9 mouse cellular contexts compared by ENCODE assay signal in the genomic region with DNA sequence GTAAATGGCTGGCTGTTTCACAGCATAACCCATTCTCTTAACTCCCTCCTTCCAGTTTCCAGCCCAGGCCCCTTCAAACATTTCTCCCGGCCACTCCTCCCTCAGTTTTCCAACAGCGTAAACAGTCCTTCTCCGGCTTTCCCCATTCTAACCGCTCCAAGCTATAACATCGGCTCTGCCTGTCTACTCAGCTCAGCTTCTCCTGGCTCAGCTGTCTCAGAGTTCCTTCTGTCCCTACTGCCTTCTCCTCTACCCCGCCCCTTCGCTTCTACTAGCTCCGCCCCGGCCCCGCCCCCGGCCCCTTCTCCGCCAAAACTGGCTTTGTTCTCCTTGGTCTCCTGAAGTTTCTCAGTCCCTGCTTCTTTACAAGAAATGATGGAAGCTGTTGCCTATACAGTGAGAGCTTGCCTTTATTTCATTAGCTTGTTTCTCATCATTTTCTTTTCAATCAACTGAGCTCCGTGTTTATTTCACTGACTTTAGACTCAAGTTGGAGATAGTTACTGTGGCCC. TPM values are rescaled to one million over a fixed set of nuclear protein-coding genes. Genes with fewer than 3 reads are reported as not detected.
DNase-seq lines count a peak whose midpoint lies in the region; ATAC-seq lines count a peak whose summit lies in the region.
"Had no signal": no experiment of that assay in that cellular context is flagged by ENCODE, and none has a peak within 500 bp of the region (broad histone marks: within the 10 kb centered on the region; RNA-seq: fewer than 3 reads in every experiment).

A gene (minus strand): TSS at position 462 of the 512 bp plus-strand sequence.

- peak; percentile 53 to 59 for DNase-seq in cerebellum, postnatal 14 days
- DNase-seq in cerebellum, adult 11-12 months: no peak
- DNase-seq in adrenal gland, adult 2 months: peak; percentile 61
- peak; percentile 89 for DNase-seq in hindbrain, embryonic 10.5 days (ENCODE audit: low spot score)
- no peak for DNase-seq in layer of hippocampus, postnatal 25 days (ENCODE audit: extremely low spot score in 1 of 2, low spot score in 1 of 2)
- peak; percentile 43 for DNase-seq in lung, postnatal 36 days

- H3K27ac ChIP-seq in hindbrain, embryonic 10.5 days: peak within 1 kb of the TSS; percentile 94
- peak within 1 kb of the TSS; percentile 69; the same call in 1 of the 2 replicates for H3K27ac ChIP-seq in stomach, embryonic 16.5 days (ENCODE audit: low read length)

- H3K4me1 ChIP-seq in hindbrain, embryonic 10.5 days (replicated peaks): peaks cover 25% of the 10 kb centered on the region
- 0 out of 2 replicates have a peak, but pooled peaks cover 8% of the 10 kb centered on the region for H3K4me1 ChIP-seq in stomach, embryonic 16.5 days (ENCODE audit: control insufficient read depth, insufficient read depth, low read length)

- peak within 1 kb of the TSS; percentile 82 for H3K4me3 ChIP-seq in hindbrain, embryonic 10.5 days
- H3K4me3 ChIP-seq in stomach, embryonic 16.5 days (replicated peaks; ENCODE audit: low read length): peak within 1 kb of the TSS; percentile 81

- no peaks in the 10 kb centered on the region for H3K27me3 ChIP-seq in hindbrain, embryonic 10.5 days (ENCODE audit: insufficient read depth, poor library complexity, severe bottlenecking)
- H3K27me3 ChIP-seq in stomach, embryonic 16.5 days (ENCODE audit: control insufficient read depth, insufficient read depth, low read length): no peaks in the 10 kb centered on the region
- H3K27me3 ChIP-seq: CH12.LX had no signal

- H3K9me3 ChIP-seq in hindbrain, embryonic 10.5 days: 0 out of 2 replicates have a peak, but pooled peaks cover 5% of the 10 kb centered on the region
- no peaks in the 10 kb centered on the region for H3K9me3 ChIP-seq in stomach, embryonic 16.5 days (replicated peaks; ENCODE audit: control insufficient read depth, low read length)

- 1% methylated on average over 13 of the region's 13 CpGs for WGBS in hindbrain, embryonic 10.5 days
- WGBS in stomach, embryonic 16.5 days: 3% methylated on average over 13 of the region's 13 CpGs

- H3K36me3 ChIP-seq in hindbrain, embryonic 10.5 days: peaks cover 58% of the 10 kb centered on the region
- H3K36me3 ChIP-seq in stomach, embryonic 16.5 days (ENCODE audit: control insufficient read depth, insufficient read depth, low read length): peaks cover 17% of the 10 kb centered on the region

- H3K9ac ChIP-seq in stomach, embryonic 16.5 days (ENCODE audit: low read length): peak within 1 kb of the TSS; percentile 64

- peak; percentile 81 for ATAC-seq in erythroblast, adult 5-6 weeks (replicated peaks; ENCODE audit: low FRiP score, poor library complexity, severe bottlenecking)
- peak; percentile 83 for ATAC-seq in stomach, embryonic 16.5 days (ENCODE audit: insufficient read depth, low FRiP score)

- H3K4me2 ChIP-seq in stomach, embryonic 16.5 days (ENCODE audit: low read depth, low read length): peak within 1 kb of the TSS; percentile 87

RNA-seq across cellular contexts. Expression of the gene that starts here (rescaled TPM):
- total RNA-seq in adrenal gland, adult 2 months (2021): 1 to 10 TPM; 7.0 to 9.6 TPM
- polyA plus RNA-seq in adrenal gland, adult 2 months (2012; rRNA removed): 2.0 and 2.6 TPM in 2 replicates
- total RNA-seq in erythroblast, adult 5-6 weeks (2015; ENCODE audit: low replicate concordance): 1.2 and 2.1 TPM in 2 replicates
- total RNA-seq in erythroblast, adult 5-6 weeks (2017; ENCODE audit: low replicate concordance): 0.77 and 4.0 TPM in 2 replicates
- 35.4 and 40.3 TPM in 2 replicates for polyA plus RNA-seq in hindbrain, embryonic 10.5 days (2016; fragmentation: Nextera tagmentation; extraction: Ambion mirVana)
- 10 to 100 TPM; 24.1 to 27.5 TPM for total RNA-seq in layer of hippocampus, postnatal 25 days (2021)
- 31.4 and 32.2 TPM in 2 replicates for polyA plus RNA-seq in stomach, embryonic 16.5 days (2015; fragmentation: Nextera tagmentation; extraction: Ambion mirVana)

Comparison
In these comparisons a context has a peak if more than half of its experiments do, and no peak if none do; other contexts are left out.
1. DNase-seq: peak in cerebellum, postnatal 14 days (2 of 2), adrenal gland, adult 2 months (single experiment), hindbrain, embryonic 10.5 days (single experiment) and lung, postnatal 36 days (single experiment); none in cerebellum, adult 11-12 months (single experiment) and layer of hippocampus, postnatal 25 days (0 of 2).